Mouse (Mus musculus): ENCODE results near the gene Tspo. TPM values are rescaled to one million over a fixed set of nuclear protein-coding genes. Genes with fewer than 3 reads are reported as not detected.

The Tspo gene
- total RNA-seq (2022), result 10 to 100 TPM; 57.1 to 66.2 (median 60.4) TPM

- peak; percentile 67 for DNase-seq (ENCODE audit: low spot score)
These were observed at the start of gene Tspo, which contains the start of gene Mcat for GRCm38 (mm10) chr15:83563327-83563856. Gene Tspo (plus strand): TSS chr15:83563592. Gene Mcat (minus strand): TSS chr15:83563787.

- no peak for DNase-seq (ENCODE audit: low spot score)
These were observed 48.4 kb upstream of the Tspo start for GRCm38 (mm10) chr15:83515018-83515417.

- peak; percentile 75 for DNase-seq (ENCODE audit: low spot score)
These were observed 45.0 kb upstream of the Tspo start for GRCm38 (mm10) chr15:83518215-83519048.

- DNase-seq (ENCODE audit: low spot score), result no peak
These were observed 42.5 kb upstream of the Tspo start for GRCm38 (mm10) chr15:83520861-83521382.

GRCm38 (mm10) chr15:83523196-83523595, 40.2 kb upstream of the Tspo start:
- no peak for DNase-seq (ENCODE audit: low spot score)

- DNase-seq (ENCODE audit: low spot score), result no peak
These were observed 39.6 kb upstream of the Tspo start for GRCm38 (mm10) chr15:83523638-83524332.

- DNase-seq (ENCODE audit: low spot score), result no peak
These were observed 39.1 kb upstream of the Tspo start for GRCm38 (mm10) chr15:83524333-83524729.

- peak; percentile 57 for DNase-seq (ENCODE audit: low spot score)
These were observed 36.8 kb upstream of the Tspo start, which contains the start of gene Bik for GRCm38 (mm10) chr15:83526424-83527091. Gene Bik (plus strand): TSS chr15:83526862.

- DNase-seq (ENCODE audit: low spot score), result no peak
These were observed 36.3 kb upstream of the Tspo start for GRCm38 (mm10) chr15:83527092-83527437.

- no peak for DNase-seq (ENCODE audit: low spot score)
These were observed 35.6 kb upstream of the Tspo start for GRCm38 (mm10) chr15:83527747-83528146.

GRCm38 (mm10) chr15:83528892-83529291, 34.5 kb upstream of the Tspo start:
- DNase-seq (ENCODE audit: low spot score), result no peak

- peak; percentile 63 for DNase-seq (ENCODE audit: low spot score)
These were observed 33.6 kb upstream of the Tspo start for GRCm38 (mm10) chr15:83529765-83530164.

GRCm38 (mm10) chr15:83530233-83530632, 33.2 kb upstream of the Tspo start:
- DNase-seq (ENCODE audit: low spot score), result peak; percentile 67

GRCm38 (mm10) chr15:83530688-83531087, 32.7 kb upstream of the Tspo start:
- no peak for DNase-seq (ENCODE audit: low spot score)

- no peak for DNase-seq (ENCODE audit: low spot score)
These were observed 31.4 kb upstream of the Tspo start for GRCm38 (mm10) chr15:83531961-83532469.

- no peak for DNase-seq (ENCODE audit: low spot score)
These were observed 30.8 kb upstream of the Tspo start for GRCm38 (mm10) chr15:83532606-83533005.

- DNase-seq (ENCODE audit: low spot score), result no peak
These were observed 28.2 kb upstream of the Tspo start for GRCm38 (mm10) chr15:83534960-83535889.

GRCm38 (mm10) chr15:83535890-83536231, 27.5 kb upstream of the Tspo start:
- no peak for DNase-seq (ENCODE audit: low spot score)

GRCm38 (mm10) chr15:83538855-83539254, 24.5 kb upstream of the Tspo start:
- DNase-seq (ENCODE audit: low spot score), result no peak

- DNase-seq (ENCODE audit: low spot score), result peak; percentile 78
These were observed 23.5 kb upstream of the Tspo start for GRCm38 (mm10) chr15:83539905-83540304.

Data from heart, adult 8-10 months (tissue).